Mouse (Mus musculus) inflammation-experienced regulatory T-cells, adult 6 months (primary cell): ENCODE measurements at regions not wholly inside any gene's neighbourhood (a gene's known extent, or its start where the extent isn't known, plus 50 kb on each side); places are given as distances from the start of the nearest gene placed in this dataset.

Experiments used
- ATAC-seq: one replicate; pipeline ENCODE4 v1.8.0; 2017

DNA sequence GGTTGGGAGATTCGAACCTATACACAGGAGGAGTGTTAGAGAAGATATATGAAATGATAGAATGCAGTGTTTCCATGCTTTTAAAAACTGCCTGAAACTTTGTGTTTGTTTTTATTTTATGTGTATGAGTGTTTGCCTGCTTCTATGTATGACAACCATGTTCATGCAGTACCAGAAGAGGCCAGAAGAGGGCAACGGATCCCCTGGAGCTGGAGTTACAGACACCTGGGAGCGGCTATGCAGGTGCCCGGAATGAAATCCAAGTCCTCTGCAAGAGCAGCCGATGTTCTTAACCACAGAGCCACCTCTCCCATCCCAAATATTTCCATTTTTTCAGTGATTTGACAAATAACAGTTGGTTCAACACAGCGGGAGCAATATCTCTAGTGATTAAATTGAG, 247.5 kb upstream of the Dio3 start:
- ATAC-seq, result no peak

DNA sequence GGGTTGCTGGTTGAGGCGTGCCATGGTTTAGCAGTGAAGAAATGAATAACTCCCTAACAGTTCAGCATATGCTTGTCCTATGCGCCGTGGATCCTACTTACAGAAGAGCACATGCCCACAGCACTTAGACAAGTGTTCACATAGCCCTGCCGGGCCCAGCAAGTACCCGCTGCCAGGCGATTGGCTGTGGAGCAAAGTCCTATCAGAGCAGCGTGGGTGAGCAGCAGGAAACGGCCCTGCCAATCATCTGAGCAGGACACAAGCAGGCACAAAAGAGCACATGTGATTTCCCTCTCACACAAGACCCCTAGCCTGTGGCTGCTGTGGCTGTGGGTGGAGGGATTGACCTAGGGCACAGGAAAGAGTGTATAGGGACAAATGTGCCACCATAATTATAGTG, 243.7 kb upstream of the Dio3 start:
- ATAC-seq, result no peak

DNA sequence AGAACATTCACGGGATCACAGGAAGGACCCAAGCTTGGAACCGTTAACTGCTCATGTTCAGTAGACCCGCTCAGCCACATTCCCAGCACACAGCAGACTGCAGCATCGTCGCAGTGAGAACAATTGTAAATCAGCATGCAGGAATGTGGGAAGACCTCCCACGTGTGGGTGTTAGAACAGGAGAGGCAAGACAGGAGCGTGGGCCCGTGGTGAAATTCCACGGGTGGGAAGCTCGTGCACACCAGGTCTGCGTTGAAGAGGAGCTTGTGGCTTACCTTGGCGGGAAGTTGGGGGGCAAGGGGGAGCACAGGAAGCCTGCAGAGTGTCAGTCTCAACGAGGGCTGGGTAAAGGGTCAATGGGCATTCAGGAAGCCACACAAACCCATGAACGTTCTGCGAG, 238.2 kb upstream of the Dio3 start:
- no peak for ATAC-seq

DNA sequence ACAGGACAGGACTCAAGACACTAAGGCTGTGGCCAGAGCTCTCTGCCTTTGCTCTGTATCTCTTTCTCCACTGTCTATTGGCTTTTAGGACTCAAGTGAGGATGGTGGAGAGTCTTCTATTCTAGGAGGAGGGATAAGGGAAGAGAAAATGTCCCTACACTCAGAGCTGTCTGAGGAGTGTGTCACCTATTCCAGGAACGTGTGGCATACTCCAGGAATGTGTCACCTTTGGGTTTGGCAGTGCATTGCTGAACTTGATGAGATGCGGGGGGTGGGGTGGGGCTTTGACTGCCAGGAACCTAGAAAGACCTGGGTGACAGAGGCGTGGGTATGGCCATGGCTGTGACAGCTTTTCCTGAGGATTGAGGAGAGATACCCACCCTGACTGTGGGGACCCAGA, 237.1 kb upstream of the Dio3 start:
- no peak for ATAC-seq

DNA sequence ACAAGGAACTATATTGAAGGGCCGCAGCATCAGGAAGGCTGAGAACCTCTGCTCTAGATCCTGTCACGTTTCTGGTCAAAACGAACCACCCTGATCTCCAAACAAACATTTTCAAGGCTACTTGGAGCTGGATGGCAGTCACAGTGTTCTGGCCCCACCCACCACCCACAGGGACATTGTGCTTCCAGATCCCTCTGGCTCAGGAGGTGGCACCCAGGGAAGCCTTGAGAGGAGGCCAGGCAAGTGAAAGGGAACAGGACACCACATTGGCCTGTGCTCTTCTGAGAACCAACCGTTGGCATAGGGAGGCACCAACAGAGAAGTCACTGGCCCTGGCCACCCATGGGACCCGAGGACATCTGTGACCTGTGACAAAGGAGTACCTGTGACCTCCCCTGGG, 234.6 kb upstream of the Dio3 start:
- no peak for ATAC-seq

DNA sequence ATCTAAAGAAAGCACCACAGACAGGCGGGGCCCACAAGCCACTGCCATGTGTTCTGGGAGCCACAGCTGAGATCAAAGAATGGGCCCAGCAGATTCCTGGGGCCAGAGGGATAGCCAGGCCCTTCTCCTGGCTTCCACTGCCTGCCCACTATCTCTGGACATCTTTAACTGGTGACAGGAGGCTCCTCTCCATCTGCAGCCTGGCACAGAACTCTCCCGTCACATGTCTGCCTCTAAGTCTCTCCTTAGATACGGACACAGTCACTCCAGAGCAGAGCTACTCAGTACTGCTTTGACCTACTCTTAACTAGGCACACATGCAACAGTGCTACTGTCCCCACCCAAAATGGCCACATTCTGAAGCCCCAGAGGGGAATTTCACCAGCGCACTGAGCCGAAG, 234.1 kb upstream of the Dio3 start:
- no peak for ATAC-seq

DNA sequence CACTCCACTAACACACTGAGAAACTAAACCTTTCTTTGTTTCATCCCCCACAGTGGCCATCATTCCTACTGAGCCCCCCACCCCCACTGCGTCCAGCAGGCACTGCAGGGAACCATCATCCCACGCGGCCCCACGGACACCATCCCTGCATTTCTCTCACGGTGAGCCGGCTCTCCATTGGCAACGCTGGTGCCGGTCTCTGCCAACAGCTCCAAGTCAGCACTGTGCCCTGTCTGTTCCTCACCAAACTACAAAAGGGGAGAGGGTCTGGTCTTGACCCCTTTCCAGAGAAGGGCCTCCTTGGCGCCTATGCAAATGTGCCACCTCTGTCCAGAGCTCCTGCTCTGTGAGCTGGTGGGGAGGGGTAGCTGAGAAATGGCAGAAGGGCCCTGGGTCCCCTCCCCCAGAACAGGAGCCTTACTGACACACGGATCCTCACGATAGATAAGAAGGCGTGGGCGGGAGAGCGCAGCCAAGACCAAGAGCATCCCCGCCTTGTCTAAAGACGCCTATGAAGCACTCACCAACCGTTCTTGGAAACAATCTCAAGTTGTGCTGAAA, 233.0 kb upstream of the Dio3 start:
- ATAC-seq, result no peak

DNA sequence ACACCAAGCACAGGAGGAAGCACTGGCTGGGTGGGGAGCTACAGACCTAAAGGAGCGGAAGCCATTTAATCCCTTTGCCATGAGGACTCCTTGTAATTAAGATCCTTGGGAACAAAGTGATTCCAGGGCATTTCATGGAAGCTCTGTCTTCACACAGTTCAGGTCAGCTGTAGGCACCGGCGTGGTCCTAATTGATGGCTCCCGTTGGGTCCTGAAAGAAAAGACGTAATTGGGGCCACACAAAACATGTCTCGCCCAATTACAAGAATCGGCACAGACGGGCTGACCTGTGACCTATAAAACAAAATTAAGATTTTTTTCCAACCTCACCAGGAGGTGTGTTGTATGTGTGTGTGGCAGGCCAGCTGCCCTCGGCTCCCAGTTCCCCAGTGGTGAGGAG, 232.3 kb upstream of the Dio3 start:
- ATAC-seq, result no peak

DNA sequence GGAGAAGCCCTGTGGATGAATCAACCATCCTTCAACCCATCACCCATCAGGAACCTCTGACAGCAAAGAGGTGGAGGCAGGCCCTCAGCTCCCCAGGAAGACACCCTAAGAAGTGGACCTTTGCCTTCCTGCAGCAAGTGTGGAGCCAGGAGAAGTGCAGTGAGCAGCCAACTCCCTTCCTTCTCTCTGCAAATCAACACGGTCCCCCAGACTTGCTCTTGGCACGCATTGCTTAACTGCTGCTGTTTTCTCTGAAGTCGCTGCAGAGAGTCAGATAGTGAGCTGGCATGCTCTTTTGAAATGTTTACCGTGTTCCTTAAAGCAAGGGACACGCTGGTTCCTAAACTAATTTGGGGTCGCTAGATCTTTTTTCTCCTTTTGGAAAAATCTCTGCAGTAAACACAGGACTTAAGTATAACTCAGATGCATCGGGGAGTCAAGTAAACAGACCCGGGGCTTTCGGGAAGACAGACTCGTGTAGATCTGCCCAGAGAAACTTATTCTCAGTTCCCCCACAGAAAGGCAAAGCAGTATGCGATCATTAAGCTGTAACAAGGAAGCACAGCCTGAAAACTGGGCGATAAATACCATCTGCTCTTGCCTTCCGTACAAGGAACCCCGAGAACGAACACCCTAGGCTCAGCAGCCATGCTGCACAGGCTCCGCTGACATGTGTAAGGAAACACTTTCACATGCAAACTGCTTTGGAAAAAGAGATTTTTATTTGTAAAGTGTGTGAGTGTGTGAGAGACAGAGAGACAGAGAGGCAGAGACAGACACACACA, 231.2 kb upstream of the Dio3 start:
- ATAC-seq, result no peak

DNA sequence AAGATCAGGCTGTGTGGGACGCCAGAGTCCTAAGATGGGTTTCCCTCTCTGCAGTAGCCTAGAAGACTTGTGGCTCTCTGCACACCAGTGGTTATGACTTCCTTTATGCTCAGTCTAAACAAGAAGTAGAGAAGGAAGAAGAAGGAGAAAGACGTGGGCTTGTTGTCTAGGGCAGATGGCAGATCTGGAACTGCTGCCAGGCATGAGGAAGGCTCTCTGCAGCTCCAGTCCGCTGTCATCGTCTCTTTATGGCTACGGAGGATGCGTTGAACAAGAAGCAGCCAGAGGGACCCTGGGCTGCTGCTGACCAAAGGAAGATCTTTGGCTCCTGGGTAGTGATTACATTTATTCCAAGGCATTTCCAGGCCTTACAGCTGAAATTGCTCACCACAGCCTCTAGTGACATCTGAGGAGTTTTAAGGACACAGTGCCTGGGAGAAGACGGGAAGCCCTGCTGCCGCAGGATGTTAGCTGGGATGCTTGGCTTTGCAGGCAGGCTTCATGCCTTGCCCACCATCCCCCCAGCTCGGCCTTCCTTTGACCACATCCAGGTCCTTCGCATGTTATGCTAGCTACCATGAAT, 229.6 kb upstream of the Dio3 start:
- ATAC-seq, result no peak

DNA sequence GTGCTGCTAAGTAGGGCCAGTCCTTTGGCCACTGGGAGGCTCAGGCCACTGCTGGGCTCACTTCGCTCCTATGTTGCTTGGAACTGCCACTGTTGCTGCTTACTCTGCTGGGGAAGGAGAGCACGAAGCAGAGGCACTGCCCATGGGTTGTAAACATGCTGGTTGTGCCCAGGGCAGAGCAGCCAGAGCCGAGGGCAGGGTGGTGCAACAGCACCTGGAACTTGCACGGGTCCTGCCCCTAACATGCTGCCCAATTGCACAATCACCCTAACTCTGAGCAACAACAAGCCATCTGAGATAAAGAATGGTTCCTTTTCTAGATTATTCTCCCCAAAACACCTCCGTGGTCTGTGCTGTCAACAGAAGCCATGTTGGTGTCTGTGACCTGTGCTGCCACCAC, 219.5 kb upstream of the Dio3 start:
- no peak for ATAC-seq

DNA sequence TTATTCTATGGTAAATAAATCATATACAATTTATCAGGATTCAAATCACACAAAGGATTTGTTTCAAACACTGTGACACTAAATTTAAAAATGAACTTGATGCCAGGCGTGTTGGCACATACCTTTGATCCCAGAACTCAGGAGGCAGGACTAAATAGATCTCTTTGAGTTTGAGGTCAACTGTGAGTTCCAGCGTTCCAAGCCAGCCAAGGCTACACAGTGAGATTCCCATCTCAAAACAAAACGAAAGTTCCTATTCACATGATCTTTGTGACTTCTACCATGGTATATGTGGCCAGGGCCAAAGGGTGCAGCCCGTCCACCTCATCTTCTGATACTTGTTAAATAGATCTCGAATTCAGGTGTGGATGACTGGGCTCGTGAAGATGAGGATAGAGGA, 216.9 kb upstream of the Dio3 start:
- no peak for ATAC-seq

DNA sequence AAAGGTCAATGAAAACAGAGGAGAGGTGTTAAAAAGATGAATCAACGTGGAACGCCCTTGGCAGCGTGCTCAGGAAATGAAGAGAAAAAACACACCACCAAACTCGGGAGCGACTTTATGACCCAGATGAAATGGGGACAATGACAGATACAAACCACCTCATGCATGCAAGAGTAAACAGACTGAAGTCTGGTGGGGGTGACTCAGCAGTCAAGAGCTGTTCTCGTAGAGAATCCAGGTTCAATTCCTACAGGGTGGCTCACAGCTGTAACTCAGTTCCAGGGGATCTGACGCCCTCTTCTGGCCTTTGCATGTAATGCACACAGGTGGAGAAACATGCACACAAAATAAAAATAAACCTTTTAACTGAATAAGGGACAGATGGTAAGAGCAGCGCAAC, 215.9 kb upstream of the Dio3 start:
- no peak for ATAC-seq

DNA sequence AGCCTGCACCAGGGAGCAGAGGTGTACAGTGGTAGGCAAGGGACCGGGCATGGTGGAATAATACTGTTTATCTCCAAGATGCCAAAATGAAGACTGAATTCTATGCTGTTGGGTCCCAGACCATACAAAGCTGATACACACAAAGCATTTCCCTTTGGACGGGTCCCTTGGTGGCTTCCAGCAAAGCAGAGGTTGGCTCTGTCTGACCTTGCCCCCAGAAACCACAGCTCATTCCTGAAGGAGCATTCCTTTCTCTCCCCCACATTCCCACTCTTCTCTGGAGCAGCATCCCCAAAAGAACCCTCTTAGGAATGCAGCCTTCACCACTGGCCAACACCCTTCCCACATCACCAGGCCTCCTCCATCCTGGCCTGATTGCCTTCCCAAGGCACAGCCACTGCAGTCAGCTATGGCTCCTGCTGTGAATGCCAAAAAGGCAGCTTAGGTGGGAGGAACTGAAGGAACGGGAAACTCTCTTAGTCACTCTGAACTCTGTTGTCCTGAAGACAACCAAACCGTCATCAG, 212.4 kb upstream of the Dio3 start:
- ATAC-seq, result no peak

DNA sequence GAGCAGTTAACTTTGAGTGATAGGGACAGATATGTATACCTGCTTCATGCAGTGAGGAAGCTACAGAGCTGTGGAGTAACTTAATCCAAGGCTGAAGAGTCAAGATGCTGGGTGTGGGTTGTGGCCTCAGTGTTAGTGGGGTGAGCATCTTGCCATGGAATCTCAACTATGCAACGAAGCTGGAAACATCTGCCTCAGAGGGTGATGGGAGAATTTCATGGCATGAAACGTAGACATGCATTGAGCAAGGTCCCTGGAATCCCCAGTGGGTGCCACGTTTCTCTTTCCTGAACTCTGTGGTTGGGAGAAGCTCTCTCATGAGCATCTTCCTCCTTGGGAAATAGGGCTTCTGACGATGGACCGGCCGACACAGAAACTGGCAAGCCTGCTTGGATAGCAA, 208.4 kb upstream of the Dio3 start:
- no peak for ATAC-seq

DNA sequence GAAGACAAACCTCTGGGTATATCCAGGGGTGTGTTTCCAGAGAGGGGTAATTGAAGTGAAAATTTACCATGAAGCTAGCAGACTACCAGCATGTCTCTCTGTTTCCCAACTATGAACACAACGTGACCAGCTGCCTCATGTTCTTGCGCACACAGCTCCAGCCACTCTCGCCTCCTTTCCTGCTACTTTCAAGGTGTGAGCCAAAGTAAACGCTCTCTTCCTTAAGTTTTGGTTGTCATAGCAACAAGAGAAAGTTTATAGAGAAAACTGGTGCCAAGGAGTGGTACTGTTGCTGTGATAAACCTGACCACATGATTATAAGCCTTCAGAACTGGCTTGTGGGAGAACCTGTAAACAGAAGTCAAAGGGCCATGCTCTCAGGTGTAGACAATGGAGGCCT, 207.0 kb upstream of the Dio3 start:
- no peak for ATAC-seq

DNA sequence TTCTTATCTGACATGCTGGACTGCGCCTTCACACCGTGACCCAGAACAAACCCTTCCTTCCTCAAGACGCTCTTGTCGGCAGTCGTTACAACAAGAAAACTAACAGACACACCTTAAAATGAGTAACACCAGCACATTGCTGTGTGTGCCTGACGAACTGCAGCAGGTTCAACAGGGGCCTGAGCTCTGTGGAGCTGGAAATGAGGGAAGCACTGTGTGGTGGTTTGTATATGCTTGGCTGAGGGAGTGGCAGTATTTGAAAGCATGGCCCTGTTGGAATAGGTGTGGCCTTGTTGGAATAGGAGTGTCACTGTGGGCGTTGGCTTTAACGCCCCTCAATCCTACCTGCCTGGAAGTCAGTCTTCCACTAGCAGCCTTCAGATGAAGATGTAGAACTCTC, 203.9 kb upstream of the Dio3 start:
- ATAC-seq, result no peak

DNA sequence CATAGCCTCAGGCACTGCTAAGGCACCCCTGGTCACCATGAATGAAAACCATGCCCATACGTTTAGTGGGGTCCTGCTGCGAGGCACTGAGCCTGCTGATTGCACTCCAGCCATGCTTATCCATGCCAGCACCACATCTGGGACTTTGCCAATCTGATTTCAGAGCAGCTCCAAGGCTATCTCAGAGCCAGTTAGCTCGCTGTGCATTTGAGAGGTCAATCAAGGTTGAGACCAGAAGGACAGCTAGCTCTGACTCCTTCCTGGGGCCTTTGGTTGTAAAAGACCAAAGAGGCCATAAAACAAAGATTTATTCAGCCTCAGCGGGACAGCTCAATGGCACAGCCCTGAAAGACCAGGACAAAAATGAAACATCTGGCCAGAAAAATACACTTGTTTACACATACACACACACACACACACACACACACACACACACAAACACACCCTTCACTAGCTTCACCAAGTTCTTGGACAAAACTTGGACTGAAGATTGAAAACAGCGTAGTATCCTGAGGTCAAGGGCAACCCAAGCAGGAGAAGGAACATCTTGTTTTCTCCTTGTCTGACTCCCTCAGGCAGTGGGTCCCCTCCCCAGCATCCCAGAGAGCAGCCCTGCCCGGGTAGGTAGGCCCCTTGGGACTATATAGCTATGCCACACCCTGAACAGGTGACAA, 201.5 kb upstream of the Dio3 start:
- ATAC-seq, result no peak

DNA sequence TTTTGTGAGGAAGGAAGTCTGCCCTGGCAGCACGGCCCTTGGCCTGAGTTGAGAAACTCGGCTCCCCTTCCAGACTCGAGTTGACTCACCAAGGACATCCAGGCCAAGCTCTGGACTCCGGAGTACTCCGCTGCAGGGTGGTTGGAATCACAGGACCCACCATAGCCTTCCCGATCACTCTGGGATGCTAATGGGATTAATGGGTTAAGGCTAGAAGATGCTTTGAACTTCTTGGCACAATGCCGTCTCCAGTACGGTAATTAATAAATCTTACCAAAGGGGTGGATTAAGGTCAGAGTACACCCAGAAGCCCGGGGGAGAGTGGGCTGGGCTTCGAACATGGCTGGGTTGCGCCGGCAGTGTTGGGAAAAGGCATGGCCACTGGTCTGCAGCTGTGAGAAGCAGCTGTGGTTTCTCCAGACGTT, 200.8 kb upstream of the Dio3 start:
- no peak for ATAC-seq

DNA sequence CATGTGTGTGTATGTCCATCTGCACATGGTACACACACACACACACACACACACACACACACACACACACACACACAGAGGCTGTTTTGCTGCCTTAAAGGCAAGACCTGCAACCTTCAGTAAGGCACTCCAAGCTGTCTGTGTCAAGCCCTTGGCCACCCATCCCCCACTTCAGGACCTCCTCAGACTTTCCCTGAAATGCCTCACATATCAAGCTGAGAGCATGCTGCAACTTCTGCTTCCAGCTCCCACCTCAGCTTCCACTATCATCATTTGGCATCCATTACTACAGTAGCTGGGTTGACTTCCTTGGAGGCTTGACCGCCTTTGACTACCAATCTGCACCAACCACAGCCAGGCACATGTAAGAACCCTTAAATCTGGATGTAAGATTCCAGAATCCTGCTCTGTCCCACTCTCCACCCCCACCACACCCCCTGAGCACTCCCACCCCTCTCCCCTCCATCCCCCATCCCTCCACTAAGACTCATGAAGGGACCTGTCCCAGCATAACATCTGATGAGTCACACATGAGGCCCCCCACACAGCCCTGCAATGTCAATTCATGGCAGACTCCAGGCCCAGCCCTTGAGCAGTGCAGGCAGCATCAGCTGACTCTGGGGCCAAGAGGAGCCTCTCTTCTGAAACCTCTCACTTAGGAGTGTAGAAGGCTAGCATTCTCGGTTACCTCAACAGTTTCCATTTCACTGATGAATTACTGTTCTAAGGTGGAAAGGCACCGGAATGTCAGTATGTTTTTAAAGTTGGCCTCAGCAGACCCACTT, 196.8 kb upstream of the Dio3 start:
- no peak for ATAC-seq

DNA sequence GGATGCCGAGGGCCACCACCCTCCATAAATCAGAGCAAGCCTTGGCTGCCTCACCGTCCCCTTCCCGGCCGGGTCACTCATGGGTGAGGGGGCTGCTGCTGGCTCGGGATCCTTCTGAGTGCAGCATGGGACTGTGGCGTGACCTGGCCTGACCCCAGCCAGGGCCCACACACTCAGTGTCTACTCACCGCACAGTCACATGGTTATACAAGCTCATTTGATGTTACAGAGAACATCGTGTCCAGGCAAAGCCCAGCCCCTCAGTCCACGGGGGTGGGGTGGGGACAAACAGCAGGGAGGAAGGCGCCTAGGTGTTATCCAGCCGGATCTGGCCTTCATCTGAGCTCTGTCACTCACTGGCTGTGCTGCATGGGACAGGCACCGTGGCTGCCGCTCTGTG, 195.9 kb upstream of the Dio3 start:
- no peak for ATAC-seq

DNA sequence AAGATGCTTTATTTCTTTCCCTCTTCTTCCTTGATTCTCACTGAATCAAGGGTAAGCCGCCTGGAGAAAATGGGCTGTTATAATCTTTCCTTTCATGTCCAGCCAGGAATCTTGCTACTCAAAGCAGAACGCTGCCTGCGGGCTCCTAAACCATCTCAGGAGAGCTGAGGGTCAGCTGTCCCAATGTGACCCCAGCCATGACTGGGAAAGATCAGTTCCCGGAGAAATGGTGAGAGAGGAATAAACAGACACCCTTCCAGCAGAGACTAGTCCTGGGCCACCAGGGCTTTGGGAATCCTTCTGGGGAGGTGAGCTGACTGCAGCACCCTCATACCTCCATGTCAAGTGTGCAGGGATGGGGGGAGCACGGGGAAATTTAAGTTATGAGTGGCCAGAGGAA, 195.4 kb upstream of the Dio3 start:
- ATAC-seq, result no peak

DNA sequence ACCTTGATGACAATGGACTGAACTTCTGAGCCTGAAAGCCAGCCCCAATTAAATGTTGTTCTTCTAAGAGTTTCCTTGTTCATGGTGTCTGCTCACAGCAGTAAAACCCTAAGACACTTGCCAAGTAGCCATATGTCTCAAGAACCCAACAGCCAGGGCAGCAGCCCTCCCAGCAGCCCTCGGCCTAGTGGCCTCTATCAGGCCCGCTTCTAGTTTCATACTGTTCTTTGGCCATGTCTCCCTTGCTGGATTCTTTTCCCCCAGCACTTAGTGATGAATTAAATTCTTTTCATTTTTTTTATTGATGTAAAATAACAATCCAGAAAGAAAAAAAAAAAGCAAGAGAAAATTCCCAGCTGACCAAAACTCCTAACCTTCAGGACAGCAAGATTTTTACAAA, 191.9 kb upstream of the Dio3 start:
- no peak for ATAC-seq
